Mouse (Mus musculus) cortical plate, adult 2 months (tissue): ENCODE measurements at regions not wholly inside any gene's neighbourhood (a gene's known extent, or its start where the extent isn't known, plus 50 kb on each side); places are given as distances from the start of the nearest gene placed in this dataset.
A peak's percentile ranks its signal among the peaks of the same experiment; 100 is the strongest.

ENCODE experiments used
- H3K27ac ChIP-seq: fragments of 200-500 bp; 2 replicates; pipeline ENCODE4 v1.5.1; 2012; ENCODE audit warnings: low read length, control low read depth, inconsistent platforms; ENCODE audit not compliant: insufficient read depth
- H3K4me1 ChIP-seq: fragments of 200-500 bp; 2 replicates; pipeline ENCODE4 v1.6.1; 2011; ENCODE audit warnings: low read length; ENCODE audit not compliant: control insufficient read depth, insufficient read depth
- H3K4me3 ChIP-seq: fragments of 200-500 bp; 2 replicates; pipeline ENCODE4 v1.5.1; 2011; ENCODE audit warnings: mild to moderate bottlenecking, low read length, control low read depth; ENCODE audit not compliant: insufficient read depth
- CTCF ChIP-seq: fragments of 200-500 bp; IDR thresholded peaks from 2 replicates; pipeline ENCODE4 v1.5.1; 2011; ENCODE audit warnings: mild to moderate bottlenecking, control low read depth, low read length; ENCODE audit not compliant: insufficient read depth; ENCODE audit errors: extremely low read depth
- POLR2A ChIP-seq: fragments of 200-500 bp; IDR thresholded peaks from 2 replicates; pipeline ENCODE4 v1.6.1; 2011; ENCODE audit warnings: mild to moderate bottlenecking, low read length, control low read depth; ENCODE audit not compliant: insufficient read depth; ENCODE audit errors: extremely low read depth

DNA sequence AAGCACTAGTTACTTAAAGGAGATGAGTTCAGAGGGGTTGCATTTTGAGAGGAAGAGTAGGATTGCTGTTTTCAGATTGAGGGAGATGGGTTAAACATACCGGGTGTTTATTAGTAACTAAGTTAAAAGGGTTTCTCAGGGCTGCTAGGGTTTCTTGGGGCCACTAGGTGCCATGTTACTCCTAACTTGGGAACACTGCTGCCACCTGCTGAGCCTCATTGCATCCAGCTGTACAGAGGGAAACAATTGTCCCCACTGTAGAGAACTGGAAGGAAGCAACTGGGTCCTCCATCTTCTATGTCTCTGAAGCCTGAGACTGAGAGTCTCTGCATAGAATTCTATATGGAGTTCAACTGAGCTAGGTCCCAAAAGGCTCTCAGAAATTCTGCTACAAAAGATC, 524.3 kb downstream of the Rnf144a start:
- no peak overlapping the region for H3K4me3 ChIP-seq
- H3K27ac ChIP-seq: no peak overlapping the region
- TF ChIP-seq CTCF (peak; percentile 43; the same call in 1 of the 2 replicates), POLR2A (no peak)
- no peaks in the 10 kb centered on the region for H3K4me1 ChIP-seq

DNA sequence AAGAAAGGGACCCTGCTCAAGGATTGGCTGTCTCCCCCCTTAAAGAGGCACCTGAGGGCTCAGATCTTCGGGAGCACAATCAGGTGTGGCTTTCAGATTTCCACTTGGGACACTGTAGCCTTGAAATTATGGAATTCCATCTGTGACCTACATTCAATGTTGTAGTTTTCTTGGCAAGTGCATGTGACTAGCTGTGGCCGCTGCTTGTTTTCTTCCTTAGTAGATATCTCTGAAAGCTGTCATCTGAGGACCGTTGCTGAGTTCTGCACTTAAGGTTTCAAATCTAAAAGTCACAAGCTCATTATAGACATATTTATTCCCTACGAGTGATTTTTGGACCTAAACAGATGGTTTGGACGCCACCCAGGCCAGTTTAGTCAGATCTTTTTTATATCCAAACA, 531.3 kb downstream of the Rnf144a start:
- TF ChIP-seq POLR2A: no peak
- no peak for TF ChIP-seq CTCF
- Histone ChIP-seq H3K4me1 (no peaks in the 10 kb centered on the region; the same call in 1 of the 2 replicates), H3K4me3 (no peak overlapping the region), H3K27ac (no peak overlapping the region)

DNA sequence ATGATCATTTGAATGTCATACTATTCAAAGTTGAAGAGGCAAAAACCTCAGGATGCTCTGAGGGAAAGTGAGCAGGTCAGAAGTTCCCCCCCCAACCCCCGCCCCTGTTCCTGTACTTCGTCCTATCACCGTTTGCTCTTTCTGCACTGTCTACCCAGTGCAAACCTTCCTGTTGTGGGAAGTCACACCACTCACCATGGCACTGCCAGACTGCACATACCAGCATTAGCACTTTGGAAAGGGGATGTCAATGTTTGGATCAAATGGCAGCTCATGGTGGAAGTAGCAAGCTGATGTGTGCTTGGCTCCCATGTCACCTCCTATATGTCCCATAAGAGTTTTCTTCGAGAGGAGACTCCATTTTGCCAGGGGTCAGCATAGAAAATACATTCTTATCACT, 543.2 kb downstream of the Rnf144a start:
- no peak for TF ChIP-seq POLR2A
- TF ChIP-seq CTCF: no peak
- H3K27ac ChIP-seq: no peak overlapping the region
- H3K4me3 ChIP-seq: no peak overlapping the region
- peaks cover 4% of the 10 kb centered on the region for H3K4me1 ChIP-seq

DNA sequence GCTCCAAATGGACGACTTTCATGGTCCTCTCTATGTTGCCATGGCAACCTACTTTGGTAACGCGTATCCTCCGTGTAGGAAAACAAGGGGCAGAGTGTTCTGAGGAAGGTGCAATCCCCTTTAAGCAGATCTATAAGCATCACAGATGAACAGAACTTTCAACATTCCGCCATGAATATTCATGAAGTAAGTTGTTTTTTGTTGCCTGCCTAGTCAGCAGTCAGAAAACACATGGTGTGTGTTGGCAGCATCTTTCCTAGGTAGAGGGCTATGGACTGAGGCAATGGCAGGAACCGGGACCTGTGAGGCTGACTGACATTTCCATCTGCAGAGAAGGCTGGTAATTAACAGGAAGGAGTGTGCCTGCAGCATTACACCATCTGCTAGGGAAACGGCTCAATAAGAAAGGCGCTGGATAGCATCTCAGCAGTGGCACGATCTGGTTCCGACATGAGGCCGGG, 544.0 kb downstream of the Rnf144a start:
- no peak overlapping the region for H3K4me3 ChIP-seq
- no peak overlapping the region for H3K27ac ChIP-seq
- TF ChIP-seq POLR2A (no peak), CTCF (no peak)
- H3K4me1 ChIP-seq: peaks cover 4% of the 10 kb centered on the region

DNA sequence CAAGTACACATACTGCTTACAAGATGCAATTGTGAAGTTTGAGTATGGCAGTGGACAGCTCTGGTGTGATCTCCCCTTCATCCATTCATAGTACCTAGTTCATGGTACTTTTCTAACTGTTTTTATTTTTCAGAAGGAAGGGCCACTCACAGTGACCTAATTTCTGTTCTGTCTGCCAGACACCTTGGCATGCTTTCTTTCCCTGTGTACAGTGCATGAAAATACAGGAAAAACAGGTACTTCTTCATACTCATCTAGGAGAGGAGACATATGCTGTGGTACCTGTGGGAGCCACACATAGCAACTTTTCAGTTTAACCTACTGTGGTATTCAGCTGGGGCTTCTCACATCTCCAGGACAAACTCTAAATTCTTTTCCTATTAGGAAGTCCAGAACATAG, 545.2 kb downstream of the Rnf144a start:
- Histone ChIP-seq H3K4me1 (peaks cover 4% of the 10 kb centered on the region), H3K4me3 (no peak overlapping the region), H3K27ac (no peak overlapping the region)
- TF ChIP-seq CTCF (no peak), POLR2A (no peak)

DNA sequence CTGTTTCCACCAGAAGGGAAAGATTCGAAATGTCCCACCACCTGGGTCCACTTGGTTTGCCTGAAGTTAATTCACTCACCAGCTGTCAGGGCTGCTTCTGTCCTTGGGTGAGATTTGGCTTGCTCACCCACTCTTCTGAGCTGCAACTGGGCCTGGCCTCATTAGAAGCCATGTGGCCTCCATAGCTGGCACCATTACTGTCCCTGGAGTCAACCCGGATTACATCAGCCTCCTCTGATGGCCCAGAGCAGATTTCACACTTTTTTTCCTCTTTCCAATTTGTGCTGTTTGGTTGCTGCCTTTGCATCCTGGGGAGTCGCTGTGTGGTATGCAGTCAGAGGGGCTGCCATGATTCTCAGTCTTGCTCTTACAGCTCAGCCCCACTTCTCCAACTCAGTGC, 550.0 kb downstream of the Rnf144a start:
- no peak for TF ChIP-seq CTCF
- H3K27ac ChIP-seq: no peak overlapping the region
- H3K4me3 ChIP-seq: no peak overlapping the region
- no peaks in the 10 kb centered on the region for H3K4me1 ChIP-seq

DNA sequence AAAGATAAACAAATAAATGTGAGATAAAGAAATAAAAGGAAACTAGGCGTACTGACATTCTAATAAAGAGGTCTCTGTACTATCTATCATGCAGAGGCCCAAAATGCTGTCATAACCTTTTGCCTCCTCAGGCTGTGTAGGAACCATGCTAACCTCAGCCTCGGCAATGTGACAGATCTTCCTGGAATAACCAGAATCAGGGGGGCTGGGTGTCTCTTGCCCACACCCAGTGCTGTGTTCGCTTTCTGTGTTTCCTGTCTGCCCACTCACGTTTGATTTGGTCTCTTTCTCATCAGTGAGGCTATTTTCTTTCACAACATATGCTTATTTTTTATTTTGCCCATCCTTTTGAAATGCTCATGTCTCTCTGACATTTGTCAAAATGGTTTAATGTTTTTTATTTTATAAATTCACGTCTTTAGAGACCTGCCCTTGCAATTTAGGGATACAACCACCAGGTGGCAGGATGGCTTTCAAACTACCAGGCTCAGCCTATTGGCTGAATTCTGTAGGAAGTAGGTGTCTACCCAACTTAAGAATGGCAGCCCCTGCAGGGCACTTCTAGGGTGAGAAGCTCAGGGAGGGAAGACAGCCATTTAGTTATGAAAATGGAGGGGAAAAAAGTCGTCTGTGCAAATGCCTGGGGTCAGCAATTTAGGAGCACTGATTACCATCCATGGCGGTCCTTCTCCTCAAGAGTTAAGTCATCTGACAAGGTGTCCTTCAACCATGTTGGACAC, 550.8 kb downstream of the Rnf144a start:
- H3K4me1 ChIP-seq: no peaks in the 10 kb centered on the region
- no peak overlapping the region for H3K4me3 ChIP-seq
- TF ChIP-seq POLR2A: no peak
- peak; percentile 46; the same call in 1 of the 2 replicates for TF ChIP-seq CTCF
- H3K27ac ChIP-seq: no peak overlapping the region

DNA sequence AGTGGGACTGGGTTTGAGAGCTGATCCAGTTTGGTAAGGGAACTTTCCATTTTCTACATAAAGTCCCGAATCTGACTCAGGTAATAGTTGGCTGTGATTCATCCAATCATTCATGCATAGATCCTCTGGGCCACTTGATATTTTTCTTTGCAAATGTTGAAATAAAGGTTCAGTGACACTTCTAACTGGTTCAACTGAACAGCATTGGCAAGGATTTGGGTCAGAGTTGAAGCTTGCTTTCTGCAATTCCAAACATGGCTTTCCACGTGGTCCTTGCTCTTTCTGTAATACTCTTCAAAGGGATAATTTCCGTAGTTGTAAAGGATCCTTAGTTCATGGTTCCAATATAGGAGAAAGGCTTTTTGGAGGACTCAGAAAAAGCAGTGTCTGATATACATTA, 554.0 kb downstream of the Rnf144a start:
- TF ChIP-seq CTCF (no peak), POLR2A (no peak)
- Histone ChIP-seq H3K4me3 (no peak overlapping the region), H3K4me1 (no peaks in the 10 kb centered on the region), H3K27ac (no peak overlapping the region)

DNA sequence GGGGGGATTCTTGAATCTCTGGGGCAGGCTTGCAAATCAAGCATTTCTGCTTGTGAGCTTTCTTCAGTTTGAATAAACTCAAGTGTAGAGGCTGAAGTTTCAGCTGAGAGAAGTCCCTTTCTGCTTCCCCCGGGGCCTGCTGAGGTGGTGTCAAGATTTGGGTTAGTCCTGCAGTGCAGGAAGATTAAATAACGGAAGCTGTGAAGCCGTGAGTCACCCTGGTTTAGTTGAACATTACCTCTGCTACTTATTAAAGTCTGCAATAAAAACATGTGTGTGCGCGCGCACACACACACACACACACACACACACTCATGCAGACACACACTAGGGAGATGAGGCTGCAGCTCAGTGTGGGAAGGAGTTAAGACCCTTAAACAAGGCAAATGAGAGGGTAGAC, 556.7 kb downstream of the Rnf144a start:
- H3K4me1 ChIP-seq: no peaks in the 10 kb centered on the region; the same call in 1 of the 2 replicates
- no peak overlapping the region for H3K4me3 ChIP-seq
- H3K27ac ChIP-seq: no peak overlapping the region
- TF ChIP-seq POLR2A (no peak), CTCF (no peak)

DNA sequence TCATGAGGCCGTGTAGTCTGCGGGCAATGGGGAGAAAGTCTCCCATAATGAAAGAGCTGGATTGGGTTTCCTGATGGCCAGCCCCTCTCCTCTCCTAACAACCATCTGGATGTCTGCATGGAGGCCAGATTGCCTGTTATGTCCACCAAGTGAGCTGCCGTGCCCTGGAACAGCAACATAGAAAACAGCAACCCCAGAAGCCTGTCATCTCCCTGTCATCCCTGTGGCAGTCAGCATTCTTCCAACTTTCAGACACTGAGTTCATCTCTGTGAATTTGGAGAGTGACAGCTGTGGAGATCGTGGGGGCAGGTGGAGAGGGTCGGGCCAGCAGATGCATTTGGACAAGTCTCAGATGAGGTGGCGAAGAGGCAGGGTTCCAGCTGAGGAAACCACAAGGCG, 585.0 kb downstream of the Rnf144a start:
- TF ChIP-seq CTCF (no peak), POLR2A (no peak)
- Histone ChIP-seq H3K27ac (no peak overlapping the region), H3K4me1 (no peaks in the 10 kb centered on the region)

DNA sequence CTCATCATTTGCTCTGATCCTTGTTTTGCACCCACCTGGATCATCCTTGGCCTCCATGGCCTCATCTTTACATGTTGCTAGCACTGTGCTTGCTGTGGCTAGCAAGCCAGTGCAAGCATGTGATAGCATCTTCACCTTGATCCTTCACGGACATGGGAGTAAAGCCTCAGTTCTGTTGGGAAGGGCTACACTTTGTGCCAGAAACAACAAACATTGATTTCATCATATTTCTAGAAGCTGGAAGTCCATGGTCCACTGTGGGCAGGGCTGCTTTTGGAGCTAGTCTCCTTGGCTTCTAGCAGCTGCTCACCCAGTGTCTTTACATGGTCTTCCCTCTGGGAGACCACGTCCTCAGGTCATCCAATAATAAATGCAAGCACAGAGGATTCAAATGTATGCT, 587.1 kb downstream of the Rnf144a start:
- Histone ChIP-seq H3K4me1 (no peaks in the 10 kb centered on the region), H3K4me3 (no peak overlapping the region), H3K27ac (no peak overlapping the region)
- no peak for TF ChIP-seq CTCF
- TF ChIP-seq POLR2A: no peak

More for the DNA sequence above, 585.0 kb downstream of the Rnf144a start:
- no peak overlapping the region for H3K4me3 ChIP-seq
